Mouse (Mus musculus) monocyte, adult 5-6 weeks (primary cell): ENCODE data around the gene Pex10. TPM values are rescaled to one million over a fixed set of nuclear protein-coding genes. Genes with fewer than 3 reads are reported as not detected.

Source experiments
- ATAC-seq: fragments of 153-309, 156-312 bp; replicated peaks from 2 replicates; pipeline ENCODE4 v1.8.0; 2017; ENCODE audit warnings: mild to moderate bottlenecking; ENCODE audit not compliant: low TSS enrichment, insufficient number of reproducible peaks, severe bottlenecking, poor library complexity, low FRiP score
- total RNA-seq: library from RNA; stranded (forward); fragments of 200-1000, 200-491, 200-594 nt; gene quantifications from 3 replicates; pipeline ENCODE4 v1.2.3, GENCODE M21; 2017

The Pex10 gene
- total RNA-seq, 1 experiment from 2014 or later: 1.6 TPM

GRCm38 (mm10) chr4:155086108-155087024 is 19.6 kb downstream of the Pex10 start, which contains the start of the genes Rer1 and Morn1:
Gene Rer1, minus strand, starts transcription at chr4:155086382.
Gene Morn1, plus strand, starts transcription at chr4:155086577.
- peak; percentile 96 for ATAC-seq

GRCm38 (mm10) chr4:155089241-155089640 is 22.4 kb downstream of the Pex10 start:
- ATAC-seq: no peak

GRCm38 (mm10) chr4:155090147-155090546 is 23.3 kb downstream of the Pex10 start:
- ATAC-seq: no peak

GRCm38 (mm10) chr4:155090688-155091449 is 24.1 kb downstream of the Pex10 start:
- ATAC-seq: no peak

GRCm38 (mm10) chr4:155092718-155093430 is 26.1 kb downstream of the Pex10 start:
- ATAC-seq: no peak

GRCm38 (mm10) chr4:155093431-155094149 is 26.8 kb downstream of the Pex10 start:
- no peak for ATAC-seq

GRCm38 (mm10) chr4:155094565-155094964 is 27.7 kb downstream of the Pex10 start:
- ATAC-seq: 0 out of 2 replicates have a peak, but pooled peaks have one; percentile 32

GRCm38 (mm10) chr4:155095238-155095900 is 28.6 kb downstream of the Pex10 start:
- ATAC-seq: peak; percentile 84

- ATAC-seq: no peak
Measured at GRCm38 (mm10) chr4:155095967-155096366, 29.2 kb downstream of the Pex10 start.

GRCm38 (mm10) chr4:155097452-155097851 is 30.6 kb downstream of the Pex10 start:
- no peak for ATAC-seq

GRCm38 (mm10) chr4:155098572-155098971 is 31.8 kb downstream of the Pex10 start:
- ATAC-seq: no peak

GRCm38 (mm10) chr4:155107886-155108285 is 41.1 kb downstream of the Pex10 start:
- ATAC-seq: no peak

GRCm38 (mm10) chr4:155109471-155109870 is 42.7 kb downstream of the Pex10 start:
- no peak for ATAC-seq

GRCm38 (mm10) chr4:155113766-155114410 is 47.1 kb downstream of the Pex10 start:
- no peak for ATAC-seq

- ATAC-seq: peak; percentile 53; the same call in 1 of the 2 replicates
Measured at GRCm38 (mm10) chr4:155116607-155117006, 49.8 kb downstream of the Pex10 start.

GRCm38 (mm10) chr4:155117396-155117978 is 50.7 kb downstream of the Pex10 start:
- ATAC-seq: no peak

GRCm38 (mm10) chr4:155118278-155118677 is 51.5 kb downstream of the Pex10 start:
- ATAC-seq: no peak
